Mouse (Mus musculus): ENCODE data around the gene Adamts8. TPM values are rescaled to one million over a fixed set of nuclear protein-coding genes. Genes with fewer than 3 reads are reported as not detected.

Adamts8 gene
- 0.38 TPM for polyA plus RNA-seq (2017; shearing (Covaris generic))

GRCm38 (mm10) chr9:30942512-30943313 lies at the start of gene Adamts8:
Gene Adamts8, plus strand, starts transcription at chr9:30942562.

GRCm38 (mm10) chr9:30922197-30922894 lies 20.0 kb upstream of the Adamts8 start, which contains the start of gene Adamts15:
Gene Adamts15, minus strand, starts transcription at chr9:30922452.

Other genes starting within 250 kb of the Adamts8 start
- 1.0 TPM for gene Adamts15, start 20.1 kb upstream of the Adamts8 start, polyA plus RNA-seq (2017; shearing (Covaris generic))
- gene Zbtb44, start 88.1 kb downstream of the Adamts8 start, polyA plus RNA-seq (2017; shearing (Covaris generic)) = 39.7 TPM
- 15.2 TPM for gene St14, start 189.3 kb downstream of the Adamts8 start, polyA plus RNA-seq (2017; shearing (Covaris generic))